Mouse (Mus musculus): ENCODE results near the gene Mapk11. TPM values are rescaled to one million over a fixed set of nuclear protein-coding genes. Genes with fewer than 3 reads are reported as not detected.

Mapk11 gene
- polyA plus RNA-seq, 1 experiment from 2014 or later = 12.7 TPM

DNA sequence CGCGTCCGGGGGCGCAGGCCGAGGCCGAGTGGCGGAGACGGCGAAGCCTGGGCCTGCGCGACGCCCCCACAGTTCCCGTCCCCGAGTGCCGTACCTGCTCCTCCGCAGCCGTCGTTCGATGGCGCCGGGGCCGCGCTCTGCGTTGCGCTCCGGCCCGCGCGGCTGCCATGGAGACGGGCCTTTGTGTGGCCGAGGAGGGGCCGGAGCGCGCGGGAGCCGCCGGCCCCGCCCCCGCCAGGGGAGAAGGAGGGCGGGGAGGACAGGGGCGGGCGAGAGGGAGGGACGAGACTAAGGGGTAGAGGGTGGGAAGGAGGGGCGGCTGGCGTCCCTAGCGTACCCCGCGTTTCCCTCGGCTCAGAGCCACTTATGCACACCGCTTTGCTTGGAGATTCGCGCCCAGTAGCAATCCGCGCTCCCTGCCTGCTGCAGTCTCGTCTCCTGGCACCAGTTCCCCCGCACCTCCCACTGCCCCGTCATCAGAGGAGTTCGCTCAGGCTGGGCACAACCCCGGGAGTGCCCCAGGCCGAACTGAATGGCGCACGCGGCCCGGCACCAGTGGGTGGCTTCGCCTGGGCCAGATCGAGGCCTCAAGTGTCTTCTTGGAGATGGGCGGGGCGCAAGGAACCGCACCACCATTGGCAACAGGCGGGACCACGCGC, 31.3 kb upstream of the Mapk11 start, which contains the start of gene Plxnb2:
Plxnb2 (minus strand) TSS at position 218 of the 659 bp plus-strand sequence.
- Histone ChIP-seq H3K27ac (replicated peaks) (peak within 1 kb of the TSS; percentile 92), H3K9ac (peak within 1 kb of the TSS; percentile 83), H3K9me3 (replicated peaks) (no peaks in the 10 kb centered on the region), H3K4me3 (replicated peaks) (peak within 1 kb of the TSS; percentile 72), H3K27me3 (no peaks in the 10 kb centered on the region), H3K4me1 (peaks cover 61% of the 10 kb centered on the region), H3K4me2 (replicated peaks) (peak within 1 kb of the TSS; percentile 81), H3K36me3 (no peaks in the 10 kb centered on the region)
- WGBS = under 1% methylated on average over 63 of the region's 72 CpGs
- ATAC-seq (ENCODE audit: insufficient number of reproducible peaks, low FRiP score, low TSS enrichment, low read depth) = peak; percentile 88

GRCm38 (mm10) chr15:89180081-89180541, 30.7 kb upstream of the Mapk11 start:
- Histone ChIP-seq H3K9me3 (replicated peaks) (no peaks in the 10 kb centered on the region), H3K4me2 (replicated peaks) (peak overlapping the region; percentile 81), H3K4me1 (peaks cover 67% of the 10 kb centered on the region), H3K27me3 (no peaks in the 10 kb centered on the region), H3K36me3 (no peaks in the 10 kb centered on the region), H3K9ac (peak overlapping the region; percentile 83), H3K4me3 (replicated peaks) (peak overlapping the region; percentile 72), H3K27ac (replicated peaks) (peak overlapping the region; percentile 92)
- under 1% methylated on average over 26 of the region's 26 CpGs for WGBS
- ATAC-seq (ENCODE audit: insufficient number of reproducible peaks, low FRiP score, low TSS enrichment, low read depth) = 0 out of 2 replicates have a peak, but pooled peaks have one; percentile 0

DNA sequence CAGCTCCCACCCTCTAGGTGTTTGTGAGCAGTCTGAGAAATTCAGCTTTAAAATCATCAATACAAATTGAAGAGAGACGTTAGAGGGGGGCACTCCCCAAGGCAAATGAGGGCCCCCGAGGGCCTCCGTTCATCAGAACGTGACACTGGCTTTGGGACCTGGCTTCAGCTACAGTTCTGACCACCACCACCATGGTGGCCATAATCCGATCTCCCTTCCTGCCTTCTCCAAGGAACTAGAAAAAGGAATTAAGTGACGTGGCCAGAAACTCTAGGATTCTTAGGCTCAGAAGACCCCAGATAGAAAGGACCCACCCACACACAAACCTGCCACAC, 30.2 kb upstream of the Mapk11 start:
- Histone ChIP-seq H3K9ac (peak overlapping the region; percentile 83), H3K27ac (replicated peaks) (peak overlapping the region; percentile 92), H3K4me1 (peaks cover 72% of the 10 kb centered on the region), H3K4me2 (replicated peaks) (peak overlapping the region; percentile 81), H3K36me3 (no peaks in the 10 kb centered on the region), H3K27me3 (no peaks in the 10 kb centered on the region), H3K9me3 (replicated peaks) (no peaks in the 10 kb centered on the region), H3K4me3 (replicated peaks) (peak overlapping the region; percentile 72)
- no peak for ATAC-seq (ENCODE audit: insufficient number of reproducible peaks, low FRiP score, low TSS enrichment, low read depth)
- WGBS = 4% methylated on average over 6 of the region's 6 CpGs

DNA sequence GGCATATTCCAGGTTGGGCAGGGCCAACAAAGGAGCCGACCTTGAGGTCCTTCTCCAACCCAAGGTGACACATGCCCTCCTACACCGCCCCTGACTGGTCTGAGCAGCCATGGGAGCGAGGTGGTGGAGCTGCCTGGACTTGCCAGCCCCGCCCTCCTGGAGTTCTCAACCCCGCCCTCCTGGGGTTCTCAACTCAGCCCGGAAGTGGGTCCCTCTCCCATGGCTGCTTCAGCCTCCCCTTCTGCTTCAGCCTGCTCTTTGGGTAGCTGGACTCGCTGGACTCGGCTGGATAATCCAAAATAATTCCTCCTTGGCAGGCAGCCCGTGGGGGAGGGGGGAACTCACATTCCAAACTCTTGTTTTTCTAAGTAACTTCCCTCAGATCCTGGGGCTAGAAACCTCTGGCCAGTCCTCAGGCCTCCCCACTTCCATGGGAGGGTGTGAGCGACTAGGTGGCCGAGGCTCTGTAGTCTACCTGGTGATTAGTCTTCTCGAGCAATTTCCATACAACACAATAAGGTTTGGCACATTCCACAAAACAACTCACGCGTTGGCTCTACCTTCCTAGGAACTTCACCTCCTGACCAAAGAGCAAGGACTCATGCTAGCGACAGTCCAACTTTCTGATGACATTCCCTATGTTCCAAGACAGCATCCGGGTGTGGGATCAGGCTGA, 29.7 kb upstream of the Mapk11 start:
- Histone ChIP-seq H3K9ac (peak overlapping the region; percentile 83; the same call in 1 of the 2 replicates), H3K4me3 (replicated peaks) (peak overlapping the region; percentile 72), H3K27ac (replicated peaks) (peak overlapping the region; percentile 92), H3K36me3 (no peaks in the 10 kb centered on the region), H3K27me3 (no peaks in the 10 kb centered on the region), H3K9me3 (replicated peaks) (no peaks in the 10 kb centered on the region), H3K4me1 (peaks cover 77% of the 10 kb centered on the region), H3K4me2 (replicated peaks) (peak overlapping the region; percentile 81)
- ATAC-seq (ENCODE audit: insufficient number of reproducible peaks, low FRiP score, low TSS enrichment, low read depth) = peak; percentile 64; the same call in 1 of the 2 replicates
- WGBS = 1% methylated on average over 16 of the region's 16 CpGs

DNA sequence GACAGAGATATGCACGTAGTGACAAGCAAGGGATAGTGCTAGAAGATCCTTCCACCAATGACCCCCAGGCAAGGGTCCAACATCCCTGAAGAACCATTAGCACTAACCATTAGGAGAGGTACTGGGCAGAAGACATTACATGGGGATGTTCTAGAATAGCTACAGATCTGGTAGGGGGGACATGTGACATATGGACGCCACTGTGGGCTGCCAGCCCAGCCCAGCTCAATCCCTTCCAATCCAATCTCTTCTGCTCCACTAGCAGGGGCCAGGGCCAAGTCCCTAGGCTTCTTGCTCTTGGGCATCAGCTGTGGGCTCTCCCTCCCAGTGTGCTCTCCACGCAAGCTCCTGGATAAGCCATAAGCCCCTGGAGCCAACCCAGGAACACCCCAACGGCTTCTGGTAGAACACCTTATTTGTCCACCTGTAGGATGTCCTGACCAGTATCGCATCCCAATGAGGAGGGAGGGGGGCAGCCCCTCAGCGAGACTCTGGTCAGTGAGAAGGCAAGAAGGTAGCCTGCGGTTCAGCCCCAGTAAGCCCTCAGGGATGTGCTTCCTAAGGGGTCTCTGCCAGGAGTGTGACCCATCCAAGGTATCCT, 28.9 kb upstream of the Mapk11 start:
- no peaks in the 10 kb centered on the region for H3K36me3 ChIP-seq
- 0 out of 2 replicates have a peak overlapping the region, but pooled peaks have one; percentile 83 for H3K9ac ChIP-seq
- peak overlapping the region; percentile 81 for H3K4me2 ChIP-seq (replicated peaks)
- no peaks in the 10 kb centered on the region for H3K9me3 ChIP-seq (replicated peaks)
- no peak for ATAC-seq (ENCODE audit: insufficient number of reproducible peaks, low FRiP score, low TSS enrichment, low read depth)
- H3K27ac ChIP-seq (replicated peaks) = peak overlapping the region; percentile 92
- peaks cover 84% of the 10 kb centered on the region for H3K4me1 ChIP-seq
- H3K27me3 ChIP-seq = no peaks in the 10 kb centered on the region
- WGBS = 68% methylated on average over 7 of the region's 7 CpGs
- peak overlapping the region; percentile 72 for H3K4me3 ChIP-seq (replicated peaks)

- peaks cover 87% of the 10 kb centered on the region for H3K4me1 ChIP-seq
- no peaks in the 10 kb centered on the region for H3K36me3 ChIP-seq
- WGBS = 68% methylated on average over 4 of the region's 4 CpGs
- H3K27me3 ChIP-seq = no peaks in the 10 kb centered on the region
- H3K9me3 ChIP-seq (replicated peaks) = no peaks in the 10 kb centered on the region
- no peak for ATAC-seq (ENCODE audit: insufficient number of reproducible peaks, low FRiP score, low TSS enrichment, low read depth)
- peak overlapping the region; percentile 81 for H3K4me2 ChIP-seq (replicated peaks)
- peak overlapping the region; percentile 92 for H3K27ac ChIP-seq (replicated peaks)
- H3K4me3 ChIP-seq (replicated peaks) = peak overlapping the region; percentile 72
- no peak overlapping the region for H3K9ac ChIP-seq
Observed at GRCm38 (mm10) chr15:89177576-89178259, 28.3 kb upstream of the Mapk11 start.

DNA sequence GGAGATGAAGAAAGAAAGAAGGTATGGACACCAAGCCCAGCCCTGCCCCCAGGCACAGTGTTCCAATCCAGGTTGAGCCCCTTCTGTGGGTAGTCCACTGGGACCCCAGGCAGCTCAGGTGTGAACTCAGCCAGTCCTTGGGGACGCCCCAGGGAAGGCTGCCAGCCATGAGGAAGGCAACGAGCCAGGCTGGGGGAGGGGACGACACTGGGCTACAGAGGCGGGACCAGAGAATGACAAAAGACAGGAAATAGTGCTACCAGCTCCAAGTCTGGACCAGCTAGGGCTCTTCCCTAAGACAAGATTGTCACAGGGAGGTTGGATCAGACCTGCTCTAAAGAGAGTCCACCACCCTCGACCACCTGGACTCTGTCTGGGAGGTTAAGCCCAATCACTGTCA, 27.7 kb upstream of the Mapk11 start:
- Histone ChIP-seq H3K9ac (no peak overlapping the region), H3K4me2 (replicated peaks) (peak overlapping the region; percentile 81), H3K4me3 (replicated peaks) (peak overlapping the region; percentile 72), H3K27ac (replicated peaks) (peak overlapping the region; percentile 74), H3K27me3 (no peaks in the 10 kb centered on the region), H3K36me3 (no peaks in the 10 kb centered on the region), H3K4me1 (peaks cover 87% of the 10 kb centered on the region), H3K9me3 (replicated peaks) (no peaks in the 10 kb centered on the region)
- 12% methylated on average over 5 of the region's 5 CpGs for WGBS
- ATAC-seq (ENCODE audit: insufficient number of reproducible peaks, low FRiP score, low TSS enrichment, low read depth) = no peak

- Histone ChIP-seq H3K9me3 (replicated peaks) (no peaks in the 10 kb centered on the region), H3K4me3 (replicated peaks) (no peak overlapping the region), H3K27ac (replicated peaks) (peak overlapping the region; percentile 74), H3K4me1 (peaks cover 92% of the 10 kb centered on the region), H3K9ac (no peak overlapping the region), H3K36me3 (no peaks in the 10 kb centered on the region), H3K27me3 (no peaks in the 10 kb centered on the region), H3K4me2 (replicated peaks) (no peak overlapping the region)
- WGBS = 64% methylated on average over 13 of the region's 13 CpGs
- no peak for ATAC-seq (ENCODE audit: insufficient number of reproducible peaks, low FRiP score, low TSS enrichment, low read depth)
Observed at GRCm38 (mm10) chr15:89175411-89176155, 26.2 kb upstream of the Mapk11 start.

DNA sequence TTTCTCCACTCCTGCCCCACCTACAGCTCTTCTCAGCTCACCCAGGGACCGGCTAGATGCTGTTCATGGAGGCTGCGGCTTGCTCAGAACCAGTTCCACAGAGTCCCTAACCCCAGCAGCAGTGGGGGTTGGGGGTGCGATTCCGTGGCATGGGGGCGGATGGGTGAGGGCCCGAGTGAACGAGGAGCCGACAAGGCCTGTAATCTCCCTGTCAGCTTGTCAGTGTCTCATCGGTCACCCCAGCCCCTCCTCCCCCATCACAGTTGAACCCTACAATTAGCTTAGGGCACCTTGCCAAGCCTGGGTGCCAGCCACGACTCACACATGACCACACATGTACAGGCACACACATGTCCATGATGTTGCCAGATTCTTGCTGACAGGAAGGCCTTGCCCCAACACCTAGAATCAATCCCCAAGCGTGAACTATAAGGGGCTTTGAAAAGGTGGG, 25.5 kb upstream of the Mapk11 start:
- H3K27me3 ChIP-seq = no peaks in the 10 kb centered on the region
- peaks cover 99% of the 10 kb centered on the region for H3K4me1 ChIP-seq
- peak overlapping the region; percentile 74 for H3K27ac ChIP-seq (replicated peaks)
- 43% methylated on average over 11 of the region's 11 CpGs for WGBS
- no peaks in the 10 kb centered on the region for H3K36me3 ChIP-seq
- 0 out of 2 replicates have a peak overlapping the region, but pooled peaks have one; percentile 54 for H3K4me3 ChIP-seq (replicated peaks)
- ATAC-seq (ENCODE audit: insufficient number of reproducible peaks, low FRiP score, low TSS enrichment, low read depth) = no peak
- peak overlapping the region; percentile 99; the same call in 1 of the 2 replicates for H3K4me2 ChIP-seq (replicated peaks)
- no peaks in the 10 kb centered on the region for H3K9me3 ChIP-seq (replicated peaks)
- H3K9ac ChIP-seq = no peak overlapping the region

GRCm38 (mm10) chr15:89173906-89174214, 24.4 kb upstream of the Mapk11 start:
- no peaks in the 10 kb centered on the region for H3K9me3 ChIP-seq (replicated peaks)
- peak overlapping the region; percentile 48; the same call in 1 of the 2 replicates for H3K9ac ChIP-seq
- peaks cover 99% of the 10 kb centered on the region for H3K4me1 ChIP-seq
- ATAC-seq (ENCODE audit: insufficient number of reproducible peaks, low FRiP score, low TSS enrichment, low read depth) = no peak; the same call in 1 of the 2 replicates
- H3K36me3 ChIP-seq = no peaks in the 10 kb centered on the region
- H3K4me2 ChIP-seq (replicated peaks) = peak overlapping the region; percentile 99
- H3K27me3 ChIP-seq = no peaks in the 10 kb centered on the region
- H3K4me3 ChIP-seq (replicated peaks) = peak overlapping the region; percentile 54
- H3K27ac ChIP-seq (replicated peaks) = peak overlapping the region; percentile 74
- 2% methylated on average over 15 of the region's 15 CpGs for WGBS
